Mouse (Mus musculus) limb, embryonic 11.5 days (tissue): Measurements from ENCODE around the gene Slc1a6. TPM values are rescaled to one million over a fixed set of nuclear protein-coding genes. Genes with fewer than 3 reads are reported as not detected.

Experiments
- ATAC-seq: fragments of 200-750 bp; cut with Nextera tagmentation; 2 replicates; pipeline ENCODE4 v1.8.0; 2017; ENCODE audit warnings: low read depth; ENCODE audit not compliant: insufficient number of reproducible peaks, low FRiP score, low TSS enrichment
- DNase-seq: peaks from one replicate; pipeline ENCODE4 v3.0.0-alpha.2; 2015; ENCODE audit warnings: low spot score
- H3K27ac ChIP-seq: fragments of 300-500 bp; sonication (generic); replicated peaks from 2 replicates; pipeline ENCODE4 v1.5.1; 2014; ENCODE audit warnings: low read depth, mild to moderate bottlenecking, low read length
- H3K27me3 ChIP-seq: fragments of 300-500 bp; sonication (generic); 2 replicates; pipeline ENCODE4 v1.6.1; 2014; ENCODE audit warnings: mild to moderate bottlenecking, low read length, mixed read lengths; ENCODE audit not compliant: control insufficient read depth, insufficient read depth
- H3K36me3 ChIP-seq: fragments of 300-500 bp; sonication (generic); 2 replicates; pipeline ENCODE4 v1.6.1; 2014; ENCODE audit warnings: mild to moderate bottlenecking, low read length, moderate library complexity, mixed read lengths; ENCODE audit not compliant: control insufficient read depth, insufficient read depth
- H3K4me1 ChIP-seq: fragments of 300-500 bp; sonication (generic); 2 replicates; pipeline ENCODE4 v1.6.1; 2014; ENCODE audit warnings: low read length, mixed read lengths; ENCODE audit not compliant: control insufficient read depth, insufficient read depth
- H3K4me2 ChIP-seq: fragments of 300-500 bp; sonication (generic); 2 replicates; pipeline ENCODE4 v1.6.1; 2014; ENCODE audit warnings: low read depth, mild to moderate bottlenecking, moderate library complexity; ENCODE audit not compliant: severe bottlenecking
- H3K4me3 ChIP-seq: fragments of 300-500 bp; sonication (generic); 2 replicates; pipeline ENCODE4 v1.5.1; 2014; ENCODE audit warnings: low read depth, low read length
- H3K9ac ChIP-seq: fragments of 300-500 bp; sonication (generic); 2 replicates; pipeline ENCODE4 v1.6.1; 2014; ENCODE audit warnings: mild to moderate bottlenecking, low read length
- H3K9me3 ChIP-seq: fragments of 300-500 bp; sonication (generic); 2 replicates; pipeline ENCODE4 v1.6.1; 2016; ENCODE audit warnings: low read length; ENCODE audit not compliant: control insufficient read depth
- WGBS: fragments of 180-500 bp; shearing (Covaris S2); extraction: QIAGEN DNeasy Blood & Tissue Kit; methylation state at CpG from one replicate; pipeline ENCODE4 v1.1.7; 2014; 5-methylcytosine and 5-hydroxymethylcytosine counted together
- polyA plus RNA-seq: library from polyadenylated mRNA; unstranded; fragments of >200 nt; fragmentation: Nextera tagmentation; extraction: Ambion mirVana; gene quantifications from 2 replicates; pipeline ENCODE4 v1.2.1, GENCODE M21; 2014

The Slc1a6 gene
- polyA plus RNA-seq: 0.33 and 1.1 TPM in 2 replicates

DNA sequence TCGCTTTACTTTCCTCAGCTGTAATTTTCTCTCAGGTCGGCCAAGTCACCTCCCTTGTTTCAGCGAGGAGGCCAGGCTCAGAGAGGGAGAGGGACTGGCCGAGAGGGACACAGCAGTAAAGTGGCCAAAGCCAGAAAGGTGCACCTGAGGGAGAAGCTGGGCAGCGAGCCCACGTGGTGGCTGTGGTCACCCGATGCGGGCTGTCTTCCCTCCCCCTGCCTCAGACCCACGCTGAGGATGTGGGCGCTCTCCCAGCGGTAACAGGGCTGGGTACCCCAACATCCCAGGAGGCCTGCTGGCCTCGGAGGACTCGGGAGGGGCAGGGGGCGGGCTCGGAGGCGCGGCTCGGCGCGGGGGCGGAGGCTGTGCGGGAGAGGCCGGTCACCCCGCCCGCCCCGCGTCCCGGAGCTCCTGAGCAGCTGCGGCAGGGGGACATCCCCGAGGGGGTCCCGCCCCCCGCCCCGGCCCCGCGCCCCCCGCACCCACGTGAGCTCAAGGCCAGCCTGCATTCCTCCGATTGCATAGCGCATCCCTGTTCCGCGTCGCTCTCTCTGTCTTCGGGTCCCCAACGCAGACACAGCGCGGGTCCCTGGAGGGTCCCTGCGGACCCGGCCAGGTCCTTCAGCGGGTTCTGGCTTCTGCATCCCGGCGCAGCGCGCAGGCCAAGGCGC is at the start of gene Slc1a6:
Slc1a6 (plus strand) TSS at position 516 of the 671 bp plus-strand sequence.
- under 1% methylated on average over 47 of the region's 54 CpGs for WGBS
- peak; percentile 42 for DNase-seq
- no peaks in the 10 kb centered on the region for H3K4me1 ChIP-seq
- H3K4me3 ChIP-seq: peak within 1 kb of the TSS; percentile 56
- H3K9me3 ChIP-seq: no peaks in the 10 kb centered on the region
- H3K27me3 ChIP-seq: 0 out of 2 replicates have a peak, but pooled peaks cover 2% of the 10 kb centered on the region
- peak within 1 kb of the TSS; percentile 63 for H3K9ac ChIP-seq
- no peak within 1 kb of the TSS for H3K27ac ChIP-seq
- peak within 1 kb of the TSS; percentile 99 for H3K4me2 ChIP-seq
- peak; percentile 75; the same call in 1 of the 2 replicates for ATAC-seq
- H3K36me3 ChIP-seq: no peaks in the 10 kb centered on the region

DNA sequence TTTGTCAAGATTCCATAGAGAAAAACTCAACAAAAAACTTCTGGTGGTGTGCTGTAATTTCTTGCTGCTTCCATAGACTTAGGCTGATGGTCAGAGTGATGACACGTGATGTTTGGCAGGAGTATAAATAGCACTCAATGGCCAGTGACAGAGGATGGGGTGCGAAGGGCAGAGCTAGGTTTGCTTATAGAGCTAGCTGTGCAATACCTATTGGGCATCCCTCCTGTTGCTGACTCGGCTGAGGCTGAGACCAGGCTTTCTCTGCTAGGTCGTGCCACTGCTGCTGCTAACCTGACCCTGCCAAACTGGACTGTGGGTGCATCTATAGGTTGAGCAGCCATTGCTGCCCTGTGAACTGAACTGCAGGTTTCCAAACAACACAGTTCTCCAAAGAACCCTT is 40.5 kb upstream of the Slc1a6 start:
- Histone ChIP-seq H3K4me2 (no peak overlapping the region), H3K27ac (no peak overlapping the region), H3K4me1 (no peaks in the 10 kb centered on the region), H3K27me3 (no peaks in the 10 kb centered on the region), H3K9ac (no peak overlapping the region), H3K4me3 (no peak overlapping the region), H3K9me3 (no peaks in the 10 kb centered on the region), H3K36me3 (no peaks in the 10 kb centered on the region)
- ATAC-seq (no peak), DNase-seq (no peak)
- WGBS: 86% methylated on average over 4 of the region's 4 CpGs

DNA sequence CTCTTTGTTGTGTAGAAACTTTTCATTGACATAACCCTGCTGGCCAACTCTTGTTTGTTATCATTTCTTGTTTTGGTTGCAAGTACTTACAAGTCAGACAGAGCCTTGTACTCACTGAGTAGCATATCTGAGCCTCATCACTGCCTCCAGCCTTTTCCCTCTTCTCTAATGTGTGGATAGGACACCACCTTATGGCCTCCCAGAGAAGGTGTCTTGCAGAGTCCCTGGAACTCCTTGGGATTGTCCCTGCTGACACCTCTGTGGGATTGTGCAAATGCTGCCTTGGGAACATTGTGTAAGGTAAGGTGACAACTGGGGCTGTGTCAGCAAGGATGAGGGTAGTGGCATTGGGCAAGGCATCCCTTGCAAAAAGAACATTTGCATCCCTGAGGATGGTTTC is 36.6 kb upstream of the Slc1a6 start:
- no peak for DNase-seq

DNA sequence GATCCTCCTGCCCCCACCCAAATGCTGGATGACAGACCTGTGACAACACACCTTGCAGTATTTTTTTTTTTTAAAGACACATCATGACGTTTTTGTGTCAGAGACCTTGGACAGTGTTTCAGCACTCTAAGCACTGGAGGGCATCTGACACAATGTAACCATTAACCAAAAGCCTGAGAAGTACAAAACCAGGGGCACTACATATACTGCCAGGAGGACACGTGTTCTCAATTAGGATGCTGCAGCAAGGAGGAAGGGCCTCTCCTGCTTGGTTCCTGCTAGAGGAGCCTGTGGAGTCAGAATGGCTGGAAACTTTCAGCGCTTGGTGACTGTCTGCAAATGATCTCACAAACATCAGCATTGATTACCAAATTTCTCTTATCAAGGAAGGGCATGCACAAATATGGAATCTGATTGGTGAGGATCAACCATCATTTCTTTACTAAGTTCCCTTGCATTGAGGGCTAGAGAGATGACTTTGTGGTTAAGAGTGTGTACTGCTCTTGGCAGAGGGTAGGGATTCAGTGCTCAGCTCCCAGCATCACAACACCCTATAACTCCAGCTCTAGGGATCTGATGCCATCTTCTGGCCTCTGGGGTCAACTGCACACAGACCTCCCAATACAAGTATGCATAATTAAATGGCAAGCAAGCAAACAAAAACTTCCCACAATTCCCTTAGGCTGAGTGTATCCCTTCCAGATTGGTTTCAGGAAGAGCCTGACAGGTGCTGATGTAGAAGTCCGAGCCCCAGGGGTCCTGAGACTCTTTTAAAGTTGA is 34.7 kb upstream of the Slc1a6 start:
- ATAC-seq (no peak), DNase-seq (peak; percentile 34)
- H3K36me3 ChIP-seq: no peaks in the 10 kb centered on the region
- no peak overlapping the region for H3K4me3 ChIP-seq
- H3K4me1 ChIP-seq: peaks cover 3% of the 10 kb centered on the region; the same call in 1 of the 2 replicates
- 35% methylated on average over 4 of the region's 4 CpGs for WGBS
- H3K27me3 ChIP-seq: no peaks in the 10 kb centered on the region
- H3K9ac ChIP-seq: no peak overlapping the region
- H3K27ac ChIP-seq: no peak overlapping the region
- H3K9me3 ChIP-seq: no peaks in the 10 kb centered on the region
- no peak overlapping the region for H3K4me2 ChIP-seq

More for the DNA sequence above, 36.6 kb upstream of the Slc1a6 start:
- no peaks in the 10 kb centered on the region for H3K9me3 ChIP-seq
- H3K4me2 ChIP-seq: no peak overlapping the region
- peaks cover 3% of the 10 kb centered on the region; the same call in 1 of the 2 replicates for H3K4me1 ChIP-seq
- no peak overlapping the region for H3K4me3 ChIP-seq
- no peak overlapping the region for H3K27ac ChIP-seq
- H3K27me3 ChIP-seq: no peaks in the 10 kb centered on the region
- ATAC-seq: no peak
- H3K9ac ChIP-seq: no peak overlapping the region
- no peaks in the 10 kb centered on the region for H3K36me3 ChIP-seq

DNA sequence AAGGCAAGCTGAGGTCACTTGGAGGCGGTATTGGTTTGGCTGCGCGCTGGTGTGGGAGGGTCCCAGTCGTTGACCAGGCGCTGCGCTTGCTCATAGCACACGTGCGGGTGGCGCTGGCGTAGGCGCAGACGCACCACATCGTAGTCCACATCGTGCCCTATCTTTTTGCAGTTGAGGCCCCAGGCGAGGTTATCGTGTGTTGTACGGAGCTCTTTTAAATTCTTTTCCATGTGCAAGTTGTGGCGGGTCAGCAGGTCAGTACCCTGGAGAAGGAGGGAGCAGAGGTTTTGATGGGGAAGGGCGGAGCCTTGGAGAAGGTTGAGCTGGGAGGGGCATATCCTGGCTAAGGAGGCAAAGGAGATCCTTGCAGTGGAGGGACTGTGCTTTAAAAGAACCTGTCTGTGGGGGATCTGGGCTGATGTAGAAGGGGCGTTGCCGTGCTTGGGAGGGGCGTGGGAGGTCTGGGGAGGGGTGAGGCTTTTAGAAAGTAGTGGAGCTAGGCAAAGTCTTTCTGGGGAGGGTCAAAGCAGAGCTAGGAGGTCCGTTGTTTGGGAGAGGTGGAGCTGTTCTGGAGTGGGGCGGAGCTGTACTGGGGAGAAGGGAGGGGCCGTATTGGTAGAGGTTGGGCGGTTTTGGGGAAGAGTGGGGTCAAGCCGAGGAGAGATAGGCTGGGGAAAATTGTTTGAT is 33.1 kb upstream of the Slc1a6 start:
- Histone ChIP-seq H3K4me1 (peaks cover 3% of the 10 kb centered on the region; the same call in 1 of the 2 replicates), H3K4me2 (peak overlapping the region; percentile 60), H3K9me3 (no peaks in the 10 kb centered on the region), H3K27me3 (no peaks in the 10 kb centered on the region), H3K27ac (no peak overlapping the region), H3K9ac (peak overlapping the region; percentile 17), H3K4me3 (peak overlapping the region; percentile 26), H3K36me3 (no peaks in the 10 kb centered on the region)
- 1% methylated on average over 27 of the region's 27 CpGs for WGBS
- ATAC-seq: peak; percentile 58
- peak; percentile 59 for DNase-seq

DNA sequence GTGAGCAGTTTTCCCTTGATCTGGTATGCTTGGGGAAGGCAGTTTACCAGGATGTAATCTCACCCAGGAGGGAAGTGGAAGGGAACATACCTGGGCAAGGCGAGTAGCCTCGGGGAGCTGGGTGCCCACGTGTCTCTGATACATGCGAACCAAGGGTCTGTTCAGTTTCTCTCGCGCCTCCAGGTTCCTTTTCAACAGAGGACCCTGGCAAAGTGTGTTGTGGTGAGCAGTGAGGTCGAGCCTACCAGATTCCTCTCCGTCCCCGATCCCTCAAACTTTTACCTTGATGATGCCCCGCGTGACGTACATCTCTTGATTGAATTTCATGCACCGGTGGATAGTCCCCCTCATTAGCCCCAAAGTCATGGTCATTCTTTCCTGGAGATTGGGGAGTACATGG is 32.1 kb upstream of the Slc1a6 start:
- 80% methylated on average over 13 of the region's 13 CpGs for WGBS
- Histone ChIP-seq H3K4me3 (no peak overlapping the region), H3K9me3 (no peaks in the 10 kb centered on the region), H3K27ac (no peak overlapping the region), H3K4me1 (peaks cover 3% of the 10 kb centered on the region; the same call in 1 of the 2 replicates), H3K4me2 (no peak overlapping the region), H3K27me3 (no peaks in the 10 kb centered on the region), H3K9ac (no peak overlapping the region), H3K36me3 (no peaks in the 10 kb centered on the region)
- ATAC-seq: no peak
- DNase-seq: no peak

DNA sequence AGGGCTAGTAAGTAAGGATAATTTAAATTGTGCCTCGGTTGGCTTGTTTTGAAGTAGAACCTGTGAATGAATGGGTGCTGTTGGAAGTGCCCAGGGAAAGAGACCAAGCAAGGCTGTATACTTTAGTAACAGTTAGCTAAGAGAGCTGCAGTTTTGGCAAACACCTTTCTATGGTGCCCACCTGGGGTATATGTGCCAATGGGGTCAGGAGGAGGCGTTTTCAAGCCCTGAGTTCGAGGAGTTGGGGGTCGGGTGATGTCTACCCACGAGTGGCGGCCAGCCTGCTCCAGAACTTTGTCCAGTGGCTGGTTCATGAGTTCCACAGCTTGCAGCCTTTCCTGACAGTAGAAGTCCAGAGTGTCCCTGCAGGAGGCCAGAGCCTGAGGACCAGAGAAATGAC is 31.4 kb upstream of the Slc1a6 start:
- Histone ChIP-seq H3K36me3 (no peaks in the 10 kb centered on the region), H3K9me3 (no peaks in the 10 kb centered on the region), H3K4me1 (peaks cover 3% of the 10 kb centered on the region; the same call in 1 of the 2 replicates), H3K27me3 (no peaks in the 10 kb centered on the region), H3K4me3 (no peak overlapping the region), H3K4me2 (no peak overlapping the region), H3K27ac (no peak overlapping the region), H3K9ac (no peak overlapping the region)
- no peak for DNase-seq
- 87% methylated on average over 6 of the region's 6 CpGs for WGBS
- ATAC-seq: no peak
